8 mouse cellular contexts compared by ENCODE assay signal in genomic region chr9:80164611-80165474, GRCm38 (mm10). TPM values are rescaled to one million over a fixed set of nuclear protein-coding genes. Genes with fewer than 3 reads are reported as not detected.
DNase-seq lines count a peak whose midpoint lies in the region; ATAC-seq and TF ChIP-seq lines count a peak whose summit lies in the region.

TSS of gene Myo6 (plus strand) at chr9:80165031.

- WGBS in lung, embryonic 14.5 days = under 1% methylated on average over 65 of the region's 69 CpGs

- H3K27me3 ChIP-seq in lung, embryonic 14.5 days (ENCODE audit: insufficient read depth, low read length) = no peaks in the 10 kb centered on the region

- ATAC-seq in lung, embryonic 14.5 days (ENCODE audit: insufficient read depth) = peak; percentile 98
- peak; percentile 82 for ATAC-seq in neutrophil, adult 5-6 weeks (ENCODE audit: extremely low read depth, insufficient number of reproducible peaks, low FRiP score, poor library complexity, severe bottlenecking)

- no peak for TF ChIP-seq CTCF in lung, embryonic 14.5 days (IDR thresholded peaks at IDR 0.05; ENCODE audit: low read depth)

- H3K4me2 ChIP-seq in lung, embryonic 14.5 days = peak within 1 kb of the TSS; percentile 76

- no peaks in the 10 kb centered on the region for H3K36me3 ChIP-seq in lung, embryonic 14.5 days (ENCODE audit: insufficient read depth)

- H3K9ac ChIP-seq in lung, embryonic 14.5 days = peak within 1 kb of the TSS; percentile 79

- H3K4me3 ChIP-seq in lung, embryonic 14.5 days (ENCODE audit: low read depth, low read length) = peak within 1 kb of the TSS; percentile 74

- DNase-seq in MN1 (ENCODE audit: low spot score) = peak; percentile 92
- peak; percentile 93 for DNase-seq in cerebellum, adult 8-10 months
- peak; percentile 86 for DNase-seq in forelimb bud, embryonic 11.5 days (ENCODE audit: low read depth, low spot score)
- peak; percentile 97 for DNase-seq in heart, postnatal 4 days
- DNase-seq in layer of hippocampus, adult 8-10 months (ENCODE audit: low spot score in 2 of 2) = peak; percentile 91
- DNase-seq in lung, embryonic 14.5 days = peak; percentile 95
- DNase-seq in testis, postnatal 14 days (ENCODE audit: low spot score) = peak; percentile 93

- H3K9me3 ChIP-seq in lung, embryonic 14.5 days (ENCODE audit: low read depth, low read length) = no peaks in the 10 kb centered on the region

- no peaks in the 10 kb centered on the region for H3K4me1 ChIP-seq in lung, embryonic 14.5 days (ENCODE audit: insufficient read depth)

- H3K27ac ChIP-seq in lung, embryonic 14.5 days (ENCODE audit: low read depth) = peak within 1 kb of the TSS; percentile 87

RNA-seq across cellular contexts. Expression of gene Myo6, which starts in this region (rescaled TPM):
- 10 to 100 TPM; 18.8 to 21.3 TPM for total RNA-seq in heart, postnatal 4 days (2021)
- 100 to 1,000 TPM in 2 of 4 experiments, 10 to 100 TPM in 2; 84.7 to 105 (median 97.0) TPM for total RNA-seq in layer of hippocampus, adult 8-10 months (2022)
- 32.2 TPM in 2 replicates for polyA plus RNA-seq in lung, embryonic 14.5 days (2014; fragmentation: Nextera tagmentation; extraction: Ambion mirVana)
- total RNA-seq in neutrophil, adult 5-6 weeks (2017) = 7.2 and 7.4 TPM in 2 replicates

Comparison
In these comparisons a context has a peak if more than half of its experiments do, and no peak if none do; other contexts are left out.
1. Peak in every context shown above with its lines: DNase-seq, ATAC-seq, H3K4me3 ChIP-seq and H3K27ac ChIP-seq.